Mouse (Mus musculus) ovary, postnatal 36 days (tissue): Measurements from ENCODE around the gene Slc3a2.
A peak's percentile ranks its signal among the peaks of the same experiment; 100 is the strongest.
"Not testable (repeated sequence)": the region's sequence is repeated elsewhere in the genome, so short reads cannot be mapped to it uniquely, and the experiment has no call there.

ENCODE experiments used
- DNase-seq: peaks from one replicate; pipeline ENCODE4 v3.0.0; 2022; ENCODE audit warnings: low spot score, mixed read lengths

The Slc3a2 gene

GRCm38 (mm10) chr19:8727495-8728114, 4.4 kb upstream of the Slc3a2 start:
- DNase-seq = no peak

GRCm38 (mm10) chr19:8726609-8727390, 3.6 kb upstream of the Slc3a2 start:
- DNase-seq = no peak

GRCm38 (mm10) chr19:8725081-8725613, 2.0 kb upstream of the Slc3a2 start:
- DNase-seq = no peak

- DNase-seq = no peak
Observed at GRCm38 (mm10) chr19:8724392-8724791, 1.2 kb upstream of the Slc3a2 start.

- no peak for DNase-seq
Observed at GRCm38 (mm10) chr19:8723574-8724346, 591 bp upstream of the Slc3a2 start.

GRCm38 (mm10) chr19:8722559-8722906, 636 bp downstream of the Slc3a2 start:
- DNase-seq = no peak

- DNase-seq = no peak
Observed at GRCm38 (mm10) chr19:8722021-8722420, 1.1 kb downstream of the Slc3a2 start.

- DNase-seq = no peak
Observed at GRCm38 (mm10) chr19:8721378-8721777, 1.8 kb downstream of the Slc3a2 start.

GRCm38 (mm10) chr19:8719037-8719436, 4.1 kb downstream of the Slc3a2 start:
- DNase-seq = not testable (repeated sequence)

- DNase-seq = peak; percentile 41
Observed at GRCm38 (mm10) chr19:8718357-8718756, 4.8 kb downstream of the Slc3a2 start.

- DNase-seq = no peak
Observed at GRCm38 (mm10) chr19:8716767-8717475, 6.2 kb downstream of the Slc3a2 start.

GRCm38 (mm10) chr19:8715868-8716766, 7.1 kb downstream of the Slc3a2 start:
- DNase-seq = no peak

GRCm38 (mm10) chr19:8714653-8715481, 8.3 kb downstream of the Slc3a2 start:
- peak; percentile 30 for DNase-seq

- no peak for DNase-seq
Observed at GRCm38 (mm10) chr19:8713997-8714652, 9.0 kb downstream of the Slc3a2 start.

- DNase-seq = peak; percentile 93
Observed at GRCm38 (mm10) chr19:8713306-8713996, 9.7 kb downstream of the Slc3a2 start.

GRCm38 (mm10) chr19:8712870-8713305, 10.3 kb downstream of the Slc3a2 start:
- DNase-seq = peak; percentile 73

GRCm38 (mm10) chr19:8711949-8712869, 11.0 kb downstream of the Slc3a2 start:
- DNase-seq = no peak

- no peak for DNase-seq
Observed at GRCm38 (mm10) chr19:8711506-8711905, 11.7 kb downstream of the Slc3a2 start.
